Mouse (Mus musculus): ENCODE data around the gene Stx2. TPM values are rescaled to one million over a fixed set of nuclear protein-coding genes. Genes with fewer than 3 reads are reported as not detected.

Gene Stx2
- 25.5 and 46.1 TPM in 2 replicates for polyA plus RNA-seq (2012; rRNA removed)

DNA sequence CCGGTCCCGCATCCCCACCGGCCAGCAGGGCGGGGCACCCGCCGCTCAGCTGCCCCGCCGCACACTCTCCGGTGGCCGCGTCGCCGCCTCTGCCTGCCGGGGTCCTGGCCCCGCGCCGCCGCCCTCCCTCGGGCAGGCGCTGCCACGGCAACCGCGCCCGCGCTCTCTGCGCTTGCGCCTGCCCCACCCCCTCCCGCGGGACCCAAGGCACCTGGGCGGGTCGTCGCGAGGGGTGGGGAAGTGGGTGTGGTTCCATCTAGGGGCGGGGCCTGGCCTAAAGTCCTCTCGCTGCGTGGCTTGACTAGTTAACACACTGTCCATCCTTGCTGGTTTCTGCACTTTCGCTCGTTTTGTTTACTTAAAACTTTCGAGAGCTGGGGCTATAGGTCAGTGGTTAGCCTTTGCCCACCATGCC, at the start of gene Stx2:
Gene Stx2 (minus strand): TSS at position 163 of the 415 bp plus-strand sequence.
- no peak for DNase-seq (ENCODE audit: low read depth)

GRCm38 (mm10) chr5:129054675-129055284, 46.4 kb upstream of the Stx2 start:
- DNase-seq (ENCODE audit: low read depth): no peak

GRCm38 (mm10) chr5:129052636-129053355, 44.4 kb upstream of the Stx2 start:
- DNase-seq (ENCODE audit: low read depth): no peak

DNA sequence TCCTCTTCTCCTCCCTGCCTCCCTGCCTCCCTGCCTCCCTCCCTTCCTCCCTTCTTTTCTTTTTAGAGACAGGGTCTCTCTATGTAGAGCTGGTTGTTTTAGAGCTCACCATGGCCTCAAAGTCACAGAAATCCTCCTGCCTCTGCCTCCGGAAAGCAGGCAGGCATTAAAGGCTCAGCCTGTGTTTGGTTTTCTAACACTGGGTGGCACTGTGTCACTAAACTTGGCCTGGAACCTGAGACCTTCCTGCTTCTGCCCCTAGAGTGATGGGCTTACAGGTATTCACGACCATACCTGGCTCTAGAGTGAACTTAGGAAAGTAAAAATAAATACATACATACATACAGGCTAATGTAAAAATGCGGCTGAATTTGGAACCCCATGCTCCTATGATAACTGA, 43.5 kb upstream of the Stx2 start:
- DNase-seq (ENCODE audit: low read depth): no peak

- DNase-seq (ENCODE audit: low read depth): no peak
These were observed 41.0 kb upstream of the Stx2 start for GRCm38 (mm10) chr5:129049372-129049771.

DNA sequence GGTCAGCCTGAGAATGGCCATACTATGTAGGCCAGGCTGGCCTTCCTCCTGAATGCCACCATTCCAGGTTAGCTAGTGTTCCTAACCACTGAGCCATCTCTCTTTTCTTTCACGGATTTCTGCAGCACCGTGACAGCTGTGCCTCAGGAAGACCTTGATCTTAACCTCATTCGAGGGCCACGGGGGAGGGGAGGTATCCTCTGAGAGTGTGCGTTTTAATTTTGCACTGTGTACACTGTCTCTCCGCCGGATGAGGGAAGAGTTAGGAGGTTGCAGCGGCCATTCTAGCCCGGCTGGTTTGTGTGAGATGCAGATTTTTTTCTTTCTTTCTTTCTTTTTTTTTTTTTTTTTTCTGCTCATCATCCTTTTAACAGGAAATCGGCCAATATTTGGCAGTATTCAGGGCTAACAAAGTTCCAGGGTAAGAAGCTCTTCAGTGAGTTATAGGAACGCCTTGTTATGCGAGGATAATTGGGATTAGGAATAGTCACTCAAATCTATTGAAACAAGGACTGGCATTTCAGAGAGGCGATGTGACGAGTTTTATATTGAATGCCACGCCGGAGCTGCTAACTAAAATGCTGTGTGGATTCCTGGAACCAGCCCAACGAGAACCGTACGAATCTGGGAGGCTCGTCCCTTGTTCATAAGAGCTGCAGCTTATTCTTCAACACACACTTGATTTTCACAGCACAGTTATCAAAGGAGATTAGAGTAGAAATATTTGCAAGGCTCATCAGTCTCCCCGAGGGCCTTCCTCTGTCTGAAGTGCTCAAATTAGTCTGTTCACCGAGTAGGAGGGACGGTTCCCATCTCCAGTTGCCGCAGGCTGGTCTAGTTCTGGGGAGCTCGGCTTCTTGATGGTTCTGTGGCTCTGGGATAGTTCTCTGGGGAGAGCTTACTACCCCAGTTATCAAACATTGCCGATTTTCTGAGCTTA, 37.5 kb upstream of the Stx2 start:
- DNase-seq (ENCODE audit: low read depth): no peak

DNA sequence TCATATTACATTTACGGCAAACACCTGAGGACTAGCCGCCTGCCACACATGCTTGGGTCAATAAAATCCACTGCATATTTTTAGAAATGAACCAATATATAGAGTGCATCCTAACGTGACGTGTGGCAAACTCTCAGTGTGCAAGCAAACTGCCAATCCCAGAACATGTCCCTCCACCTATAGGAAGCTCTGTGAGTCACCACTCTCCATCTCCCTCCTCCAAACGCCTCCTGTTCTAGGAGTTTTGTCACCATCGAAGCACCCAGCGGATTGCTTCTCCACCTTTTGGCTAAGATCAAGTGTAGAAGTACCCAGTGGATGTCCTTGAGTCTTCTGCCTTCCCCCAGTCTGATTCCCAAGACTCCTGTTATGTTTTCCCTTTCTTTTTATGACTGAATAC, 29.4 kb upstream of the Stx2 start:
- no peak for DNase-seq (ENCODE audit: low read depth)

GRCm38 (mm10) chr5:129036678-129037077, 28.3 kb upstream of the Stx2 start:
- no peak for DNase-seq (ENCODE audit: low read depth)

GRCm38 (mm10) chr5:129029131-129029723, 20.9 kb upstream of the Stx2 start:
- no peak for DNase-seq (ENCODE audit: low read depth)

- DNase-seq (ENCODE audit: low read depth): no peak
These were observed 18.3 kb upstream of the Stx2 start for GRCm38 (mm10) chr5:129026637-129027036.

DNA sequence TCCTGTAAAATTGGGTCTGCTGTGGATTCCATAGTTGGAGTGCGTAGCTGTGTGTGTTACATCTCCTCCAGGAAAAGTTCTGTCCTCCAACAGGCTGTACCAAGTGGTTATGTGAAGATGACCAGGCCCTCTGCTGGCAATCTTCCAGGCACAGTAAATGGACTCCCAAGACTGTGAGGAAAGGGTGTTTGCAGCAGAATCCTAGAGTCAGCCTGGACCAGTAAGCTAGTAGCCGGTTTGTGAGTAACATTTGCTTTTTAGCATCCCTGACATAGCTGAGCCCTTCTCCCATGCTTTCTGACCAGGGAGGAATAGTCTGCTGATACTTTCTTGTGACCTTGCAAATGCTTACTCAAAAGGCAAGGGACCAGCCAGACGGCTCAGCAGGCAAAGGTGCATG, 17.8 kb upstream of the Stx2 start:
- no peak for DNase-seq (ENCODE audit: low read depth)

DNA sequence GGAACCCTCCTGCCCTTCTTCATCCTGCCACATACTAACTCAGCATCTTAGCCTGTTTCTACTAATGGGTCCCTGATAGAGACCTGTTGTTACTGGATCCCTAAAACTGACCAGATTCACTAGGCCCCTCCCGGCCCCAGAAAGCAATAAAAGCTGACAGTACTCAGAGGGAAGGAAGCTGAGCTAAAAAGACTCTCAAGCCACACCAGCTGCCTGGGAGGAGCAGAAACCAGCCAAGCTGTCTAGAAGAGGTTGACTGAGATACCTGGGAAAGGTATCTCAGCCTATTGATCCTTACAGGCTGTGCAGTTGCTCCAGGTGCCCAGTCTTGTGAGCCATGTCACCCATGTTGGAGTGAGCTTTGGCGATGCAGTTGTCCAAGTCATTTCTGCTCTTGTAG, 17.4 kb upstream of the Stx2 start:
- no peak for DNase-seq (ENCODE audit: low read depth)

DNA sequence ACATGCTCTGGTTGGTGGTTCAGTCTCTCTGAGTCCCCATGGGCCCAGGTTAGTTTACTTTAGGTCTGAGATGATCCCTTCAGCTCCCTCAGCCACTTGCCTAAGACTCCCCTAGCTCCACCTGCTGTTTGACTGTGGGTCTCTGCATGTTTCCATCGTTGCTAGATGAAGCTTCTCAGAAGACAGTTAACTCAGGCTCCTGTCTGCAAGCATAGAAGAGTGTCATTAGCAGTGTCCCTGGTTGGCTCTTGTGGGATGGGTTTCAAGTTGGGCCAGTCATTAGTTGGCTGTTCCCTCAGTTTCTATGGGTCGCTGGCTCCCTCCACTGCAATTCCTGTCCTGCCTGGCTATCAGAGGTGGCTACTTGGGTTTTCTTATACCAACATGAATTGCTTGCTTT, 16.7 kb upstream of the Stx2 start:
- DNase-seq (ENCODE audit: low read depth): no peak

DNA sequence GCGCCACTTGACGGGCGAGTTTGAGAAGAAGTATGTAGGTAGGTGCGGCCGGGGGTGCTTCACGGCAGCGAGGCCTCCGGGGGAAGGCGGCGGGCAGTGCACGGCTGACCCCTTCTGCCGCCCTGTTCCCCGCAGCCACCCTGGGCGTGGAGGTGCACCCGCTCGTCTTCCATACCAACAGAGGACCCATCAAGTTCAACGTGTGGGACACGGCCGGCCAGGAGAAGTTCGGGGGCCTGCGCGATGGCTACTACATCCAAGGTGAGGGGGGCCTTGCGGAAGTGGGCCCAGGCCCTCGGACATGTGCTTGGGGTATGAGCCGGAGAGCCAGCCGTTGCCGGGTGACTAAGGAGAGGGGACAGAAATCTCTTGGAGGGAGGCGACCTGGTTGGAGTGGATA, 12.4 kb upstream of the Stx2 start:
- no peak for DNase-seq (ENCODE audit: low read depth)

DNA sequence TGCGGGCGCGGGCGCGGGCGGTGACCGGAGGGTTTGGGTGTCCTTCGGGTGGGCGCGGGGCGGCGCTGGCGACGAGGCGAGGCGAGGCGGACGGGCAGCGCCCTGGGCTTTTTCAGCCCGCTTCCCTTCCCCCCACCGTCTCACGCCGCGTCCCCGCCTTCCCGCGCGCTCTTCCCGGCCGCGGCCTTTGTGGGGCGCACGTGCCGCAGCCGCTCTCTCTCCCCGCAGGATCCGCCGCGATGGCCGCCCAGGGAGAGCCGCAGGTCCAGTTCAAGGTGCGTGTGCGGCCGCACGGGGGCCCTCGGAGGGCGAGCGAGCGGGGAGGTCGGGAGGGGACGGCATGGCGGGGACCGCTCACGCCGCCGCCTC, 11.9 kb upstream of the Stx2 start:
- DNase-seq (ENCODE audit: low read depth): no peak

GRCm38 (mm10) chr5:129019497-129020299, 11.3 kb upstream of the Stx2 start, which contains the start of gene Ran:
TSS of gene Ran (plus strand) at chr5:129020069.
- peak; percentile 41 for DNase-seq (ENCODE audit: low read depth)

DNA sequence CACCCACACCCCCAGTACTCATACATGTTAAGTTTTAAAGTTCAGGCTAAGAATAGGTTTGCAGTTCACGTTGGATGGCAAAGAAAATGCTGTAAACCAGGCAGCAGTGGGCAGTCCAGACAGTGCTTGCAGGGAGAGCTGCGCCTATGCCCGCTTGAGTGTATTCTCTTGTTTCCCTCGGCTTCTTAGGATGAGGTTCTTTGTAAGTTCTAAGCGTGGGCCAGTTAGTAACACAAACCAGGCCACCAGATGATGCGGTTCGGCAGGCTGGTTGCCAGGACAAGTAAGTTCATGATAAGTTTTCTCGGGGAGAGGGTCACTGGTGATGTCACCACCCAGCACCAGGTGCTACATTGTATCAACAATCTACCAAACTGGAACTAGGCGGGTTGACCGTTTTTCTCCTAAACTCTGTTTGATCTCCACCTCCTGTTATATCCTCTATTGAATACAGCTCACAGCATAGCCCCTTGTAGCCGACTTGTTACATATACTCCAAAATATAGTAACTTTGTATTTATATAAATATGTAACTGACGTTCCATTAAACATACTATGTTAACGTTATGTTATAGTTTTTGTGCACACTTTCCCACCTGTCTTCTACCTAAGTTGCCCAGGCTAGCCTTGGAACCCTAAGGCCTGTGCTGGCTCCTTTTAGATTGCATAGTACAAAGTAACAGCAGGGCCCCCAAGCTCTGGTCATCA, 10.6 kb upstream of the Stx2 start:
- DNase-seq (ENCODE audit: low read depth): no peak

DNA sequence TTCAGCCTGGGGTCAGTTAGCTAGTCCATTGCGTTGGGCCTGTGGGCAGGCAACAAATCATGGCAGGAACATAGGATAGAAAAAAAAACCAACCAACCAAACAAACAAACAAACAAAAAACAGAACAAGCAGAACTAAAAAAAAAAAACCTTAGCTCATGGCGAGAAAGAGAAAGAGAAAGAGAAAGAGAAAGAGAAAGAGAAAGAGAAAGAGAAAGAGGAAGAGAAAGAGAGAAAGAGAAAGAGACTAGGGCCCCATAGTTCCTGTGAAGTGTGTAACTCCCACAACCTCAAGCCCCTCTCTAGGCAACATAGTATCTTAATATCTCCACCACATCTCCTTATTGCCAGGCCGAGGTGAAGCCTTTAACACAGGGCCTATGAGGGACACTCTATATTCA, 8.0 kb upstream of the Stx2 start:
- no peak for DNase-seq (ENCODE audit: low read depth)

GRCm38 (mm10) chr5:129015540-129015939, 7.2 kb upstream of the Stx2 start:
- DNase-seq (ENCODE audit: low read depth): no peak

- no peak for DNase-seq (ENCODE audit: low read depth)
These were observed 6.6 kb upstream of the Stx2 start for GRCm38 (mm10) chr5:129015020-129015419.

DNA sequence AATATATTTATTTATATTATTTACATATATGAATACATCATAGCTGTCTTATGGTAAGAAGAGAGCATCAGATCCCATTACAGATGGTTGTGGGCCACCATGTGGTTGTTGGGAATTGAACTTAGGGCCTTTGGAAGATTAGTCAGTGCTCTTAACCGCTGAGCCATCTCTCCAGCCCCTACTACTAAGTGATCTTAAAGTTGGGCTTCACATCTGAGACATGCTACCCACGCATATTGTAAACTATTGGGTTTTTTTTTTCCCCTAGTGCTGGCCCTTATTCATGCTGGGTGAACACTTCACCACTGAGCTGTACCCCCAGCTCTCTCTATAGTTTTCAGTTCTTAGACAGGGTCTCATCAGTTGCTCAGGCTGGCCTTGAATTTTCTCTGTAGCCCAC, 2.6 kb upstream of the Stx2 start:
- DNase-seq (ENCODE audit: low read depth): no peak

Data from gonadal fat pad, adult 2 months (tissue).